Mouse (Mus musculus): Measurements from ENCODE around the gene Hnf1a. TPM values are rescaled to one million over a fixed set of nuclear protein-coding genes. Genes with fewer than 3 reads are reported as not detected.

The Hnf1a gene
- polyA plus RNA-seq, 1 experiment from 2014 or later: 0.10 TPM

GRCm38 (mm10) chr5:114902413-114902812 is 68.5 kb downstream of the Hnf1a start:
- Histone ChIP-seq H3K4me1 (no peaks in the 10 kb centered on the region), H3K4me3 (no peak overlapping the region), H3K27me3 (replicated peaks) (no peaks in the 10 kb centered on the region), H3K27ac (no peak overlapping the region), H3K36me3 (replicated peaks) (no peaks in the 10 kb centered on the region), H3K9ac (no peak overlapping the region), H3K9me3 (no peaks in the 10 kb centered on the region), H3K4me2 (no peak overlapping the region)
- 19% methylated on average over 1 of the region's 1 CpGs for WGBS
- no peak for ATAC-seq (replicated peaks)

Other genes with a start within 250 kb of the Hnf1a start
- 31.1 and 34.7 TPM in 2 replicates for gene Ankrd13a, start 196.4 kb downstream of the Hnf1a start, polyA plus RNA-seq (2015; fragmentation: Nextera tagmentation; extraction: Ambion mirVana)
- 51.6 and 52.9 TPM in 2 replicates for gene Git2, start 195.6 kb downstream of the Hnf1a start, polyA plus RNA-seq (2015; fragmentation: Nextera tagmentation; extraction: Ambion mirVana)
- 270 and 271 TPM in 2 replicates for gene 1500011B03Rik, start 147.6 kb downstream of the Hnf1a start, polyA plus RNA-seq (2015; fragmentation: Nextera tagmentation; extraction: Ambion mirVana)
- not detected in 2 replicates for gene 4930519G04Rik, start 117.4 kb downstream of the Hnf1a start, polyA plus RNA-seq (2015; fragmentation: Nextera tagmentation; extraction: Ambion mirVana)
- gene Gm9936, start 112.4 kb downstream of the Hnf1a start, polyA plus RNA-seq (2015; fragmentation: Nextera tagmentation; extraction: Ambion mirVana): 3.0 and 3.6 TPM in 2 replicates
- 4.8 and 6.8 TPM in 2 replicates for gene Oasl2, start 74.2 kb downstream of the Hnf1a start, polyA plus RNA-seq (2015; fragmentation: Nextera tagmentation; extraction: Ambion mirVana)
- 0.40 and 0.68 TPM in 2 replicates for gene Oasl1, start 47.9 kb downstream of the Hnf1a start, polyA plus RNA-seq (2015; fragmentation: Nextera tagmentation; extraction: Ambion mirVana)
- 116 and 122 TPM in 2 replicates for gene 2210016L21Rik, start 28.9 kb downstream of the Hnf1a start, polyA plus RNA-seq (2015; fragmentation: Nextera tagmentation; extraction: Ambion mirVana)
- gene Sppl3, start 40.0 kb upstream of the Hnf1a start, polyA plus RNA-seq (2015; fragmentation: Nextera tagmentation; extraction: Ambion mirVana): 35.1 and 47.1 TPM in 2 replicates
- 43.4 and 51.0 TPM in 2 replicates for gene Gm10401, start 127.2 kb upstream of the Hnf1a start, polyA plus RNA-seq (2015; fragmentation: Nextera tagmentation; extraction: Ambion mirVana)
- 16.0 and 19.4 TPM in 2 replicates for gene Acads, start 148.3 kb upstream of the Hnf1a start, polyA plus RNA-seq (2015; fragmentation: Nextera tagmentation; extraction: Ambion mirVana)
- 35.1 and 38.2 TPM in 2 replicates for gene Unc119b, start 163.9 kb upstream of the Hnf1a start, polyA plus RNA-seq (2015; fragmentation: Nextera tagmentation; extraction: Ambion mirVana)
- 28.9 and 29.8 TPM in 2 replicates for gene Mlec, start 187.1 kb upstream of the Hnf1a start, polyA plus RNA-seq (2015; fragmentation: Nextera tagmentation; extraction: Ambion mirVana)
- gene Cabp1, start 223.3 kb upstream of the Hnf1a start, polyA plus RNA-seq (2015; fragmentation: Nextera tagmentation; extraction: Ambion mirVana): 5.2 and 6.0 TPM in 2 replicates